Mouse (Mus musculus) cerebellum, adult 11 months (tissue): ENCODE results near the gene Foxf2.

Experiments used
- DNase-seq: peaks from one replicate; pipeline ENCODE4 v3.0.0; 2022

Gene Foxf2

DNA sequence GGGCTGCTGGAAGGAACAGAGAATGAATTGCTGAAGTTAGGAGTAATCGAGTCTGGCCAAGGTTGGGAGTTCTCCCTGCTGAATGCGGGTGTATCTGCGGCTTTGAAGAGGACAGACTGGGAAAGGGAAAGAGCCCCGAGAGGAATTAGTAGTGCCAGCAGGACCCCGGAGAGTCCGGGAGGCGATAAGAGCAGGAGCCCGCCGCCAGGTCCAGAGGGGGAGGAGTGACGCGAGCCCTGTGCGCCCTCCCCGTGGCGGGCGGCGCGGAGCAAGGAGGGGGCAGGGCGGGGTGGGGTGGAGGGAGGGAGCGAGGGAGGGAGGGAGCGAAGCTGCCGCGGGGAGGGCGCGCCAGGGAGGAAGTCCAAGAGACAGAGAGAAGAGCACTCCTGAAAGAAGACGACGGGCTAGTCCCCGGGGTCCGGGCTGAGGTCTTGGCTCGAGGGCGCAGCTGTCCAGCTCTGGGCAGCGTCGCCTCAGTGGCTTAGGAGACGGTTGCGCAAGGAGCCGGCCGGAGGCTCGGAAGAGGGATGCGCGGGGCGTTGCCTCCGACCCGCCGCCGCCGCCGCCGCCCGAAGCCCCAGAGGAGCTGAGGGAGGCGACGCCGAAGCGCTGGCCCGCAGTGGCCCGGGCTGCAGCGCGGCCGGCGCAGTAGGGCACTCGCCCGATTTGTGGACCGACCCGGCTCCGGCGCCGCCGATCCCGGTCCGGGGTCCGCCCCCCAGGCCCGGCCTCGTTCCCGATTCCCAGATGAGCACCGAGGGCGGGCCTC lies at the start of gene Foxf2:
Gene Foxf2, plus strand, starts transcription at position 484 of the 769 bp plus-strand sequence.
- no peak for DNase-seq

DNA sequence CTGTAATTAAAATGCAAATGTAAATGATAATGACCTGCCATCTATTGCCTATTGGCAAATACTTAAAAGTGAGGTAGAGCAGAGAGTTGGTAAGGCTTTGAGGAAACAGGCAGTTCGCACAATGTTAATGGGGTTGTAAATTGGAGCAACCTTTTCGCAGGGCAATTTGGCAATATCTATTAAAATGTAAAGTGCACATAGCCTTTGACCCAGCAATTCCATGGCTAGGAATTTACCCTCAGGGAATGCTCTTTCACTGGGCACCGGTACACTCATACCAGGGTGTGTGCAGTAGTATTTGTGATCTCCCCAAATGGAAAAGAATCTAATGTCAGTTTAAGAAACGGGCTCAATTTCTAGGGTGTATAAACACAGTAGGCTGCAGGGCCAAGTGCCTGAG lies 48.9 kb upstream of the Foxf2 start:
- DNase-seq = no peak

DNA sequence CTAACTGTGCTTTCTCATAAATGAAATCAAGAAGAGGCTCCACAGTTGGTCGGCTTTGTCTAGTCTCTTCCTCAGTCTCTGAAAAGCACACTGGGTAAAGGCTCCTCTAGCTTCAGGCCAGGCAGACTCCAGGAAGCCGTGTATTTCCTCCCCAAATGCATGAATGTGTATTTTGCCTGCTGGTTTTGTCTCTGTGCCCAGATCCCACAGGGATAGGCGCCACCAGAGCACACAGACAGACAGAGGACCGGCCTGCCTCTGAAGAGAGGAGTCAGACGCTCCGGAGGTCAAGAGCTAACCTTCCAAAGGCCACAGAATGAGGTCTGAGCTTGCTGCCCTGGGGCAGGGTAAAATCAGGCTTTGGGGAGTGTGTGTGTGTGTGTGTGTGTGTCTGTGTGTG lies 48.0 kb upstream of the Foxf2 start:
- DNase-seq = no peak

DNA sequence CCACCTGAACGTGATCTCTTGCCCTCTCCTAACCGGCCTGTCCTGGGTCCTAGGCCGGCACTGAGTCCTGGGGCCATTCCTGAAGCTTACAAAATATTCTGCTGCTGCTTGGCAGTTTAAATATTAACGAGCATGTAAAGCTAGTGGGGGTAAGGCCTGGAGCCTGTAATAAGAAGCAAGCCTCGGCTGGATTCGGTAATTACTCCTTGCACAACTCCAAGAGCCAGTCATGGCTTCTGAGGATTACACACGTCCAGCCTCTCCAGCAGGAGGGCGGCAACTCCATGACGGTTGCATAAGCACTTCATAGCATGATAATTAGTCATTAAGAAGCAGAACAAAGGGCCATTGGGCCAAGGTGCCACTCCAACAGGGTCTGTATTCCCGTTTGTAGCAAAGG lies 47.2 kb upstream of the Foxf2 start:
- no peak for DNase-seq

DNA sequence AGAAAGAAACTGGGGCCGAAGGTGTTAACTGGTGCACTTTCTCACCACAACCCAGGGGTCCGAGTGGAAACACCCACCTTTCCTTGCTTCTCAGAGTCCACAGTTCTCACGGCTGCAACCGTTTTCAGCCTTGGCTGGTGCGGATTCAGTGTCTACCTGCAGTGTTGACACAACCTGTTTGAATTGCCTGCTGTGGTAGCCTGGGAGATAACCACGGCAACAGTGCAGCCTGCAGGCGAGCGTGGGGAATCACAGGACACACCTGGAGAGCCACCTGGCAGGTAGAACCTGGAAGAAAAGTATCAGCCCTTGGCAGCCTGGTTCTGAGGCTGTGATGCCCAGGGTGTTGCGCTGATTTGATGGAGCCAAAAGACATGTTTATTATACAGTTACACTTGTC lies 45.8 kb upstream of the Foxf2 start:
- no peak for DNase-seq

DNA sequence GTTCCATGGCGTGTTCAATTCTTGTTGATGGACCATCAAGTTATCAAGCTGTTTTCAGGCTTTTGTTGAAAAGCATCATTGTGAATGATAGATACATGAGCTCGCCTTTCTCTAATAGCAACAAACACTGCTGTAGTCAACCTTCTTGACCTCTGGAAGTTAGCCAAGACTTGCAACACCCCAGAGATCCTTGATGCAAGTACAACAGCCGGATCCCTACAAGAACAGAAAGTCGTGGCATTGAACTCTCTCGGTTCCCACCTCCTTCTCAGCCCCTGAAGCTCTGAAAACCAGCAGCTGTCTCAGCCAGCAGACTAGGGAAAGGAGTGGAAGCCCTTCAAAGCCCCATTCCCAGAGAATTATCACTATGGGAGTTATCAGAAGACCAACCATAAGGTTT lies 38.3 kb upstream of the Foxf2 start:
- no peak for DNase-seq

DNA sequence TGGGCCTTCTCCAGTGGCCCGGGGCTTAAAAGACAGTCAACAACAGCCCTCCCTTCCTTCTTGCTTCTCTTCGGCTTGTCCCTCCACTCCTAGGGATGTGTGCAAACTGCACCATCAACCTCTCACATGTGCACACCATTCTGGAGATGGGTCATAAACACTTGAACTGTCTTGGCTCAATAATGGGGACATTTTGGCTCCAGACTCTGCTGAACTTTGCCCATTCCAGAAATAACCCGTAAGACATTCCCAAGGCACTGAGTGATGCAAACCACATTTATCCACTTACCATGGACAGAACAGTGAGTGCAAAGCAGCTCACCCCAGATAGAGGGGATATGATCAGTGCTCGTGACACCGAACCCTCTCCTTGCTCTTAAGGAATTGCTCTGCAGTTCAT lies 26.0 kb upstream of the Foxf2 start:
- DNase-seq = no peak

DNA sequence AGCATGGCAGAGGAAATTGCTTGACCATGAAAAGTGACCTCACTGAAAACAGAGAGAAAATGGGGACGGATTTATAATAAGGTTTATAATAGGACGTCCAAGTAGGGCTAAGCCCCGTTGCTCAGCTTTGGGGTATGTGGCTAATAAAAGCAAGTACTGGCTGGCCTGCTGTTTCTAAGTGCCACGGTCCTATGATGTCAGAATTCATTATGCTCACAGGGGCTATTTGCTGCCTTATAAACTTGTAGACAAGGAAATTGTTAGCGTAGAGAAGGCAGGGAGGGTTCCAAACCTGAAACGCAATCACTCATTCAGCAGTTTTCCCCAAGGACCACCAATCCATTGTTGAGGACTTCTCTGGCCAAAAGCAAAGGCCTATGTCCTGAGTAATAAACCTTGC lies 21.7 kb upstream of the Foxf2 start:
- DNase-seq = no peak

DNA sequence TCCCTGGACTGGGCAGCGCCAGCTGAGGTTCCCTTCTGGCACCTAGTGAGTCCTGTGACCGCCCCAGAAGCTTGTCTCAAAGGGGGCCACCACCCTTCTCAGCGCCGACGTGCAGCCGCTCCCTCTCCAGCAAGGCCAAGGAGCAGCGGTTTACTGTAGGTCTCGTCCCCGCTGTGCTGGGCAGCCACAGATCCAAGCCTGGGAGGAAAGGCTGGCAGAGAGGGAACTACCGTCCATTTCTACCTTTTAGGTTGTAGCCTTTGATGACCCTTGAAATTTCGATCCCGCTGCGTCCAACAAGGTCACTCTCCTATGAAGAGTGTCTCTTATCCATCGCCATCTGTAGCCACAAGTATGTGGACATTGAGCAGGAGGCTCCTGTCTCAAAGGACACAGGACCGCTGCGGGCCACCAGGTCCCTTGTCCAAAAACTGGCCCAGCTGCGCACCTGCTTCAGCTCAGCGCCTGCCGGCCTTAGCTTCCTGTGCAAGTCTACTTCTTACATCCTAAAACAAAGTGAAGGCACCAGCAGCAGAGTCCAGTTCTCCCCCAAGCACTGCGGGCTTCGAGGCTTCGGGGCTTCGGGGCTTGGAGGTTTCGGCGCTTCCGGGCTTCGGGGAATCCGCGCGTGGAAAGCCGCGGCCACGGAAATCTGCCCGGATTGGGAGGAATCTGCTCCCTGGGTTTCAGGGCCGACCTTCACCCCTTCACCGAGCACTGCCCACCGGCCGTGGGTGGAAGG lies 10.7 kb upstream of the Foxf2 start:
- no peak for DNase-seq

DNA sequence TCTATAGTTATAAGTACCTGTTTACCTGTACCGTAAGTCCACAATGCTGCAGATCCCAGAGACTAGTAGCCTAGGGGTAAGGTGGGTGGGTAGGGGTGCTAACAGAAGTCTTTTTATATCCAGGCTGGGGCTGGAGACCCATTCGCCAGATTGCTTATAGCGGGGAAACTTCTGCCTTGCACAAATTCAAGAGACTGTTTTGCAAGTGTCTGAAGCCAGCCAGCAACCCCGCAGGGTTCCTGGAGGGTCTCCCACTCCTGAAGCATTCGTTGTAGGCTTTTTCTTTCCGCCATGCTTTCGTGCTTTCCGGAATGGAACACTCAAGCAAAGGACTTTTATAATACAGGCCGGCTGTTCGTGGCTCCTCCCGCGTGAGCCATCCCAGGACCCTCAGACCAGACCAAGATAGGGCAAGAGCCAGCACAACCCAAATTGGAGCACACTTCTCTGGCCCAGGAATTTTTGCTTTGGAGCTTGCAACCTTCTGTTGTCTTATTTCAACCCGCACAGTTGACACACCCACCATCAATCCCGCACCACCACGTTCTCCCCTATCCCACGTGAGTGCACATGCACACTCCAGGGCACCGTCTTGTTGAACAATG lies 10.0 kb upstream of the Foxf2 start:
- DNase-seq = no peak

DNA sequence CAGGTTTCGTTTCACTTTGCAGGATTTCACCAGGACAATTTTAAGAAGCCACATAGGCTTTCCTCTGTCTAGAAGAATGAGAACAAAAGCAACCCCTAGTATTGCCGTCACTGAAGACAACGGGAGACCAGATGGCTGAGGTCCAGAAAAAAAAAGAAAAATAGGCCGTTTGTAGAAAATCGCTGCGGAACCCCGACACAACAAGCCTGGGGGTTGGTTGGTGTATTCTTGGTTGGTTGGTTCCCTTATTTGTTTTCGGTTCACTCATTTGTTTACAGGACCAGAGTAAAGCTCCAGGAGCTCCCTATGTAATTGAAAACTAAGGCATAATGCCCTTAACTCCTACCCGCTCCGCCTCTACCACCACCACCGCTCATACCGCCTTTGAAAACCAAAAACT lies 7.6 kb upstream of the Foxf2 start:
- no peak for DNase-seq

DNA sequence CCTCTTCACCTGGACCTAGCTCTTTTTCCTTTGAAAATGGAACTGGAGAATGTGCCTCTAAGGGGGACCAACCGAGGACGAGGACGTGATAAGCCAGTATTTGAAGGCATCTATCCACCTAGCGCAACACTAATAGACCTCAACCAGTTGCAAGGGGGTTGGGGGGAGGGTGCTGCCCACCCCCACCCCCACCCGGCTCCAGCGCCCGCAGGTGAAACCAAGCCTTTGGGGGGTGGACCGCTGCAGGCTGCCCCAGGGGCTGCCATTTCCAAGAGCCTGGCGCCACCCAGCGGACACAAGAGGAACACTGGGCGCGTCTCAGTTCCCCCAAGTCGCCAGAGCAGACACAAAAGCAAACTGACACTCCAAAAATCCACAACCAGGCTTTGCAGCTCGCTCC lies 7.2 kb upstream of the Foxf2 start:
- peak; percentile 16 for DNase-seq

DNA sequence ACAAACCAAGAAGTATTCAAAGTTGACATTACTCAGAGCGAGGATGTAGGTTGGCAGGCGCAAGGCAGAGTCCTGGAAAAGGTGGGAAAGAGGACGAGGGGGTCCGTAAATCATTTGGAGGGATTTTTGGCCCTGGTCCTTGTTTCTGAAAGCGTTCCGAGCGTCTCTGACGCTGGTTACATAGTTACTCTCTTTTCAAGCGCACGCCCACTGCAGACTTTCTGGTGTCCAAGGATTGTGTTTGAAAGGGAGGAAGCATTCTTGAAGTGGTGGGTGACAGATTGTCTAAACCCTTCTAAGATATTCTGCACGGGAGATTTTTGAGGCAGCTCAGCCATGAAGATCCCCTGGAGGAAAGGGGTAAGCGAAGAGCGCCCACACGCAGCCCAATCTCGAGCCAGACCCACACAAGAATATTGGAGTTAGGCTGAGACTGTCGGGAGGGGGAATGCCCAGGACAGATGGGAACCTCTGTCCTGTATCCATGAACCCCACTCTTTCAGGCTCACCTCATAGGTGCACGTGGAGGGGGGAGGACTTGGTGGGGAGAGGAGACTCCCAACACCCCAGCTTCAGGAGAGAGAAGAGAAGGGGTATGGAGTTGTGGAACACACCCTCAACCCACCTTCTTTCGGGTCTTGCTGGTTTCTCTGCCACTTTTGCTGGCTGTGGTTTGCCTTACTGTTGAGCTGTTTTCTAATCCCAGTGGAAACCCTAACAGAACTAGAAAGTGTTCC lies 6.5 kb upstream of the Foxf2 start:
- no peak for DNase-seq

DNA sequence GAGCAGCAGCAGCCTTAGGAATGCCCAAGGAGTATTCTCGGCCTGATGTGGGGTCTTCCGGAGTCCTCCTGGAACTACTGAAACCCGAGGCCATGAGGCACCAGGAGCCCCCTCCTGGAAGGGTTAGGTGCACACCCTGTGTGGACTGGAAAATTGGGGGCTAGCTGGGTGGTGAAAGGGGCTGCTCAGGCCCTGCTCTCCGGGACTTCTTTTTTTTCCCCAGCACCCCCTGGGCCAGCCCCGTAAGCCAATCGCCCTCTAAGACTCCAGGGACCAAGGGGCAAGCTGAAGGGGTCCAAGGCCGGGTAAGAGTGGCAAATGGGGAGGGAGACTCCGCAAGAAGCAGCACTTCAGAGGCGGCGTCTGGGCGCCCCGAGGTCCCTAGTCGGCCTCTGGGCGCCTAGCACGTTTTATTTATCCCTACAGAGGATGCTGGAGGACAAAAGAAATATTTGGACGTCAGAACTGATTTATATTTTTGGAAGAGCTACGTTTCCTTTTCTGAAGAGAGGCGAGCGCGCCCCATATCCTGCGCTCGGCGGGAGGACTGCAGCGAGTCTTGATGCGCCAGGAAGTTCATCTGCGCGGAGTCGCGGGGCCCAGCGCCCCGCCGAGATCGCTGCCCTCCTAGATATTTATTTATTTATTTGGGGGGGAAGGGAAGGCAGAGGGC lies 5.7 kb upstream of the Foxf2 start:
- no peak for DNase-seq

DNA sequence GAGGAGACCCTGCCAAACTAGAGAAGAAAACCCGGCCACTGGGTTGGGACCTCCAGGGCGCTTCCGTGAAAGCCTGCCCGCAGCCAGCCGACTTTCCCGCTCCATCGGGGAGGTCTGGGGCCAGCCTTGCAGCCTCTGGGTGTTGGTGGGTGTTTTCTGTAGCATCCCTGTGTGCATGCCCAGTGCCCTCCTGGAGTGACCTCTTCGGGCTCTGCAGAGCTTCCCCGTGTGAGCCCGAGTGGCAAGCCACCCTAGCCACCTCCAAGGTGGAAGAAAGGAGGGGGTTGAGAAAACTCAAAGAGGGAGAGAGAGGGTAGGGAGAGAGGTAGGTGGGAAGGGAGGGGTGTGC lies 5.1 kb upstream of the Foxf2 start:
- DNase-seq = no peak

DNA sequence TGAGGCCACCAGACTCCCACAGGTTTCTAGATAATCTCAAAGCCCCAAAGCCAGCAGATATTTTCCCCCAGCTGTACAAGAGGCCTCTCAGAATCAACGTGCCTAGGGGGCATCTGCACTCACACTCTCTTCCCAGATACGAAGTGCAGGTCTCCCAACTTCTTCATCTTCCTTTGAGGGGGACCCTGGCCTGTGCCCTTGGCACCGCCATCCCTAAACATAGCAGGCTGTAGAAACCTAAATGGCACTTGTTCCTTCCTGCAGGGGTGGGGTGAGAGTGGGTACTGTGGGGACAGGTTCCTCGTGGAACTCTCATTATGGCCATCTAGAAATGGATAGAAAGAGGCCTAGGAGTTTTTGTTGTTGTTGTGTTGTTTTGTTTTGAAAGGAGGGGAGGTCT lies 4.7 kb upstream of the Foxf2 start:
- no peak for DNase-seq

DNA sequence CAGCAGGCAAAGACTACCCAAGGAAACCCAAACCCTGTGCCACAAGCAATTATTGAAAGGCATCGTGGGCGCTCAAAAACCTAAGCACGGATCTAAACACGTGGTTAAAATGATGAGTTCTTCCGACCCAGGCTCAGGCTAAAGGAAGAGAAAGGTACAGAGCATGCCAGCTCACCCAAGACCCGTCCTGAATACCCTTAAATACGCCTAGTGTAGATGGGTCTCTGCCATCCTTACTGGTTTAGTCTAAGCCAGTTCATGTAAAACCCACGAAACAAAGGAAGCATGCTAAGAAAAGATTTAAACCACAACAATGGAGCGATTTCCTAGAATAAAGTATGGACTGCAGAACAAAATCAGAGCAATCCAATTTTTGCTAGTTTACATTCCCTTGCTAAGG lies 3.9 kb upstream of the Foxf2 start:
- no peak for DNase-seq

DNA sequence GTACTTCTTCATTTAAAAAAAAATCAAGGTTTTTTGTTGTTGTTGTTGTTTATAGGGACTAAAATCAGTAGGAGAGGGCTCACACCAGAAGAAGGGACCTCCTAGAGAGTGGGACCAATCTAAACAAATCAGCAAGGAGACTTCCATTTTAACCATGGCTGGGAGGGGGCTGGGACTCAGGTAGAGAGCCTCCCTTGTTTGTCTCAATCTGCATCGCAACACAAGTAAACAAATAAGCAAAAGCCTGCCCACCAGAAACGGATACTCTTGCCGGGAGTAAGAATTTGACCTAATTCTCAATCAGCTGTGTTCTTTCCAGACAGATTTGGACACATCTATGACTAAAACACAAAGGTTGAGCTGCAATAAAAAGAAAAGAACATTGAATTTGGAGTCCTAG lies 3.2 kb upstream of the Foxf2 start:
- no peak for DNase-seq

DNA sequence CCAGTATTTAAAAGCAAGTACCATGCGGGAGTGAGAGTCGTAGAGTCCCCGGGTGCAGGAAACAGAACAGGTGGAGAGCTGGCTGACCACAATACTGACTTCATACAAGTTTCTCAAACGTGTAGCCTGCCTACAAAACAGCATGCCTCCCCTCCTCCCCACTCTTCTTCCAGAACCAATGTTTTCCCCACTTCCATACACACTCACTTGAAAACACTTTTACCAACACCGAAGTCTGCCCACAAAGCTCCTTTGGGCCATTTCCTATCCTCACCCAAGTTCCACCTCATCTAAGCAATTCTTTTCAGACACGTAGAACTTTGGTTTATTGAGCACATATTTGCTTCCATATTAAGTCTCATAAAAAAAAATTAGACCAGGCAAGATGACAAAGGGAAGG lies 2.3 kb upstream of the Foxf2 start:
- DNase-seq = no peak

DNA sequence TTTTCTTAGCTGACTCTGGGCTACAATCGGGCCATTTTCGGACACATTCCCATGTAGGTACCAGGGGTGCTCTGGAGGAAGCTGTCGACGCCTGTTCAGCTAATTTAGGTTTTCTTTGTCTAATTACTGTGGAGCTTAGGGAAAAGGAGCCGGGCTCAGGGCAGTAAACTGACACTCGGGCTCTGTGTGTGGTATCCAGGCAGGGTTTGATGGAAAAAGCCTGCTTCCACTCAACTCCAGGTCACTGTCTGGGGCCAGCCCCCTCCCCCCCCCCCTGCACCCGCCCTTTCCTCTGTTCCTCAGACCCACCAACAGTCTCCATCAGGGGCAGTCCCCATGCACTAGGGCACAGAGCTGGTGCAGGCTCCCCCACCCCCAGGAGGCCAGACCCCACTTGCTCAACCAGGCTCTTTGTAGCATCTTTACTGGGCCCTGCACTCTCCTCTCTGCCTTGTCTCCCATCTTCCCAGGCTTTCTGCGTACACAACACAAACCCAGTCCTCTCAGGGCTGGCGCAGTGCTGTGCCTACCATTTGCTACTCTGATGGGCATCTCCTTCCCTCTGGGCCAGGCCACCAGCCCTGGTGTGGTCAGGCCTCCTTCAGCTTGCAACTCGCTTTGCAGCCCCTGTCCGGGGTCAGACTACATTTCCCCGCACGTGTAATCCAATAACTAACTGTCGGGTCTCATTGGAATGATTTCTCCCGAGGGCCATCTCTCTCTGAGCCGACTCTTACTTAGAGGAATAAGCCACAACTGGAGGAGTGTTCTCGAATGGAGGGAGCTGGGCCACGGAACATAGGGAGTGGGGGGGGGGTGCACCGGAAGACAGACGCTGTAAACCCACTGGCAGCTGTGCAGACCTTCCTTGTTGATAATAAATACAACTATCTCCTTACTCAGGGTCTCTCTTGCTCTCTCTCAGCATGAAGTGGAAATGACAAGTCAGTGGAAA lies 1.4 kb upstream of the Foxf2 start:
- no peak for DNase-seq

DNA sequence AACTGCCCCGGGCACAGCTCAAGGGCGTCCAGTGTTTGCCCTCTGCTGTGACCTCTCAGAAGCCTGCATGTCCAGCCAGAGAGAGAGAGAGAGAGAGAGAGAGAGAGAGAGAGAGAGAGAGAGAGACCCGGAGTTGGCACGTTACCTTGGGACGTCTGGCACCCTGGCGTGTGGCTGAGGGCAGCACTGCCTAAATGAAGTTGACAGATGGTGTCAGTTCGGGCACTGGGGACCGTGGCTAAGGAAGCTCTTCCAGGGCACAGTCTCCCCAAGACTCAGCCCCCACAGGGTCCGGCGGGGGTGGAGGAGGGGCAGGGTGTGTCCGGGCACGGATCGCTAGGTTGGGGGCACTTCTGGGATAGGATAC lies 667 bp upstream of the Foxf2 start:
- DNase-seq = no peak

DNA sequence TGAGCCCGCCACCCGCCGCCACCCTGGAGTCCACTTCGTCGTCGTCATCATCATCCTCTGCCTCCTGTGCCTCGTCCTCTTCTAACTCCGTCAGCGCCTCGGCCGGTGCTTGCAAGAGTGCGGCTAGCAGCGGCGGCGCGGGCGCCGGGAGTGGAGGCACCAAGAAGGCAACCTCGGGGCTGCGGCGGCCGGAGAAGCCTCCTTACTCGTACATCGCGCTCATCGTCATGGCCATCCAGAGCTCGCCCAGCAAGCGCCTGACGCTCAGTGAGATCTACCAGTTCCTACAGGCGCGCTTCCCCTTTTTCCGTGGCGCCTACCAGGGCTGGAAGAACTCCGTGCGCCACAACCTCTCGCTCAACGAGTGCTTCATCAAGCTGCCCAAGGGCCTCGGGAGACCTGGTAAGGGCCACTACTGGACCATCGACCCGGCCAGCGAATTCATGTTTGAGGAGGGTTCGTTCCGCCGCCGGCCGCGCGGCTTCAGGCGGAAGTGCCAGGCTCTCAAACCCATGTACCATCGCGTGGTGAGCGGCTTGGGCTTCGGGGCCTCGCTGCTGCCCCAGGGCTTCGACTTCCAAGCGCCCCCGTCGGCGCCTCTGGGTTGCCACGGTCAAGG lies 676 bp downstream of the Foxf2 start:
- DNase-seq = no peak
